In genomic region chr10:81240876-81241275, GRCm38 (mm10) we compare ENCODE assay signal across 9 mouse cellular contexts. TPM values are rescaled to one million over a fixed set of nuclear protein-coding genes. Genes with fewer than 3 reads are reported as not detected.
DNase-seq lines count a peak whose midpoint lies in the region; ATAC-seq and TF ChIP-seq lines count a peak whose summit lies in the region.
"Had no signal": no experiment of that assay in that cellular context is flagged by ENCODE, and none has a peak within 500 bp of the region (broad histone marks: within the 10 kb centered on the region; RNA-seq: fewer than 3 reads in every experiment).

No protein-coding gene starts in this region.

- no peak overlapping the region for H3K27ac ChIP-seq in heart, postnatal 0 days (ENCODE audit: low read depth)
- no peak overlapping the region for H3K27ac ChIP-seq in heart, embryonic 10.5 days
- H3K27ac ChIP-seq: neural tube, embryonic 13.5 days had no signal

- H3K27me3 ChIP-seq in heart, postnatal 0 days (ENCODE audit: control insufficient read depth, insufficient read depth, low read length), result peaks cover 21% of the 10 kb centered on the region
- peaks cover 82% of the 10 kb centered on the region for H3K27me3 ChIP-seq in heart, embryonic 10.5 days (ENCODE audit: insufficient read depth, poor library complexity, severe bottlenecking)
- H3K27me3 ChIP-seq in myocyte (ENCODE audit: control insufficient read depth, insufficient read depth, insufficient read length), result peaks cover 28% of the 10 kb centered on the region

- intact Hi-C loops in heart, postnatal 25 days (cut with DNase I), result no loop called here

- H3K79me2 ChIP-seq in myocyte (ENCODE audit: control insufficient read depth, insufficient read depth), result no peaks in the 10 kb centered on the region

- 0 out of 2 replicates have a peak, but pooled peaks cover 2% of the 10 kb centered on the region for H3K4me1 ChIP-seq in heart, postnatal 0 days (ENCODE audit: control insufficient read depth, insufficient read depth)
- peaks cover 36% of the 10 kb centered on the region for H3K4me1 ChIP-seq in heart, embryonic 10.5 days

- peak; percentile 57 for TF ChIP-seq CTCF in heart, postnatal 0 days (IDR thresholded peaks at IDR 0.05; ENCODE audit: low read depth)

- no peak overlapping the region for H3K9ac ChIP-seq in heart, postnatal 0 days (replicated peaks; ENCODE audit: low read depth, low read length)
- H3K9ac ChIP-seq: neural tube, embryonic 13.5 days had no signal

- H3K9me3 ChIP-seq in heart, postnatal 0 days (replicated peaks; ENCODE audit: control insufficient read depth, low read length), result no peaks in the 10 kb centered on the region
- H3K9me3 ChIP-seq in heart, embryonic 10.5 days, result no peaks in the 10 kb centered on the region
- H3K9me3 ChIP-seq: neural tube, embryonic 13.5 days had no signal

- 31% methylated on average over 13 of the region's 13 CpGs for WGBS in heart, postnatal 0 days
- WGBS in heart, embryonic 10.5 days, result 21% methylated on average over 13 of the region's 13 CpGs

- no peak for DNase-seq in heart, postnatal 0 days (ENCODE audit: low spot score)
- DNase-seq in heart, embryonic 10.5 days (ENCODE audit: low spot score), result no peak
- DNase-seq in right cerebral cortex, adult 2 months (ENCODE audit: low spot score in 2 of 2), result peak; percentile 75 to 80
- no peak for DNase-seq in right cerebral cortex, adult 18-20 months
- peak; percentile 73 for DNase-seq in adrenal gland, postnatal 10 days
- peak; percentile 68 for DNase-seq in forelimb bud, embryonic 11.5 days (ENCODE audit: low read depth, low spot score)
- DNase-seq in heart, postnatal 25 days (ENCODE audit: low spot score), result no peak

- H3K4me3 ChIP-seq in heart, postnatal 0 days (ENCODE audit: low read depth, low read length), result no peak overlapping the region
- no peak overlapping the region for H3K4me3 ChIP-seq in heart, embryonic 10.5 days
- H3K4me3 ChIP-seq in myocyte, result no peak overlapping the region
- H3K4me3 ChIP-seq: neural tube, embryonic 13.5 days had no signal

- no peak for TF ChIP-seq EP300 in heart, postnatal 0 days (IDR thresholded peaks at IDR 0.05; ENCODE audit: low read depth)

- H3ac ChIP-seq in myocyte (ENCODE audit: control insufficient read depth, insufficient read length), result no peak overlapping the region

- no peak overlapping the region for H3K4me2 ChIP-seq in heart, postnatal 0 days (ENCODE audit: low read depth, low read length)
- H3K4me2 ChIP-seq in myocyte (ENCODE audit: low read depth), result peak overlapping the region; percentile 18
- H3K4me2 ChIP-seq: neural tube, embryonic 13.5 days had no signal

- TF ChIP-seq POLR2A in myocyte (IDR thresholded peaks at IDR 0.05; ENCODE audit: insufficient read length, low read depth), result no peak

- H3K36me3 ChIP-seq in heart, postnatal 0 days (replicated peaks; ENCODE audit: control insufficient read depth, insufficient read depth, low read length), result no peaks in the 10 kb centered on the region
- H3K36me3 ChIP-seq in heart, embryonic 10.5 days, result no peaks in the 10 kb centered on the region
- no peaks in the 10 kb centered on the region for H3K36me3 ChIP-seq in myocyte (ENCODE audit: control insufficient read depth, insufficient read depth)

- ATAC-seq in heart, postnatal 0 days (ENCODE audit: insufficient read depth, low read depth), result no peak

TF ChIP-seq in myocyte, 11 proteins besides CTCF, POLR2A, EP300 and RAD21:
- TF ChIP-seq USF1 (IDR thresholded peaks at IDR 0.05; ENCODE audit: low read depth) (no peak), SRF (IDR thresholded peaks at IDR 0.05; ENCODE audit: control insufficient read depth, insufficient read length, low read depth) (no peak), TCF3 (IDR thresholded peaks at IDR 0.05; ENCODE audit: insufficient read length, low read depth) (no peak), POLR2AphosphoS2 (IDR thresholded peaks at IDR 0.05; ENCODE audit: insufficient read length, low read depth) (no peak), MYOG (IDR thresholded peaks at IDR 0.05; ENCODE audit: control insufficient read depth in 1 of 3, insufficient read depth in 1 of 3, insufficient read length in 2 of 3, low read depth in 2 of 3) (no peak), TCF12 (IDR thresholded peaks at IDR 0.05; ENCODE audit: insufficient read depth, poor library complexity, severe bottlenecking) (no peak), REST (IDR thresholded peaks at IDR 0.05; ENCODE audit: insufficient read depth, insufficient read length) (no peak), MAX (IDR thresholded peaks at IDR 0.05; ENCODE audit: low read depth) (no peak), CEBPB (IDR thresholded peaks at IDR 0.05; ENCODE audit: insufficient read depth, poor library complexity, severe bottlenecking) (no peak), E2F4 (IDR thresholded peaks at IDR 0.05; ENCODE audit: insufficient read depth) (no peak), MYOD1 (IDR thresholded peaks at IDR 0.05; ENCODE audit: control insufficient read depth in 1 of 3, insufficient read length in 2 of 3, low read depth in 2 of 3) (no peak)

RNA-seq across cellular contexts. Expression of gene Zfr2, which starts 7.9 kb away (rescaled TPM):
- 7.0 and 10.2 TPM in 2 replicates for total RNA-seq in heart, postnatal 0 days (2014; rRNA removed; ENCODE audit: low replicate concordance)
- 2.2 and 2.6 TPM in 2 replicates for polyA plus RNA-seq in heart, postnatal 0 days (2015; fragmentation: Nextera tagmentation; extraction: Ambion mirVana)
- 4.9 and 5.6 TPM in 2 replicates for polyA plus RNA-seq in heart, embryonic 10.5 days (2016; fragmentation: Nextera tagmentation; extraction: Ambion mirVana)
- 10 to 100 TPM in 1 of 2 experiments, 1 to 10 TPM in 1; 7.4 to 11.9 TPM for total RNA-seq in adrenal gland, postnatal 10 days (2021)
- 2.3 TPM for polyA plus RNA-seq in myocyte (2012; fragmentation: generic; extraction: Trizol)
- 1 to 10 TPM; 2.2 to 2.8 TPM for total RNA-seq in heart, postnatal 25 days (2021)

RNA-seq across cellular contexts. Expression of gene Atcay, which starts 10.2 kb away (rescaled TPM):
- total RNA-seq in heart, postnatal 0 days (2014; rRNA removed; ENCODE audit: low replicate concordance), result 0.58 TPM in 1 of 2 replicates, not detected in the other
- 0.25 TPM in 2 replicates for polyA plus RNA-seq in heart, postnatal 0 days (2015; fragmentation: Nextera tagmentation; extraction: Ambion mirVana)
- 0.28 and 0.37 TPM in 2 replicates for polyA plus RNA-seq in heart, embryonic 10.5 days (2016; fragmentation: Nextera tagmentation; extraction: Ambion mirVana)
- 1 to 10 TPM; 2.5 to 4.6 TPM for total RNA-seq in adrenal gland, postnatal 10 days (2021)
- 0.11 TPM for polyA plus RNA-seq in myocyte (2012; fragmentation: generic; extraction: Trizol)
- under 1 TPM; 0.05 to 0.06 TPM for total RNA-seq in heart, postnatal 25 days (2021)

RNA-seq across cellular contexts. Expression of gene Matk, which starts 11.9 kb away (rescaled TPM):
- total RNA-seq in heart, postnatal 0 days (2014; rRNA removed; ENCODE audit: low replicate concordance), result 0.31 and 0.66 TPM in 2 replicates
- polyA plus RNA-seq in heart, postnatal 0 days (2015; fragmentation: Nextera tagmentation; extraction: Ambion mirVana), result 0.42 and 0.51 TPM in 2 replicates
- 1.2 and 2.2 TPM in 2 replicates for polyA plus RNA-seq in heart, embryonic 10.5 days (2016; fragmentation: Nextera tagmentation; extraction: Ambion mirVana)
- 1 to 10 TPM; 1.8 to 2.1 TPM for total RNA-seq in adrenal gland, postnatal 10 days (2021)
- 0.67 TPM for polyA plus RNA-seq in myocyte (2012; fragmentation: generic; extraction: Trizol)
- under 1 TPM; 0.42 to 0.61 TPM for total RNA-seq in heart, postnatal 25 days (2021)

RNA-seq across cellular contexts. Expression of gene Mrpl54, which starts 25.9 kb away (rescaled TPM):
- 272 and 288 TPM in 2 replicates for total RNA-seq in heart, postnatal 0 days (2014; rRNA removed; ENCODE audit: low replicate concordance)
- polyA plus RNA-seq in heart, postnatal 0 days (2015; fragmentation: Nextera tagmentation; extraction: Ambion mirVana), result 264 and 272 TPM in 2 replicates
- polyA plus RNA-seq in heart, embryonic 10.5 days (2016; fragmentation: Nextera tagmentation; extraction: Ambion mirVana), result 284 and 285 TPM in 2 replicates
- total RNA-seq in adrenal gland, postnatal 10 days (2021), result 100 to 1,000 TPM; 109 to 111 TPM
- polyA plus RNA-seq in myocyte (2012; fragmentation: generic; extraction: Trizol), result 167 TPM
- total RNA-seq in heart, postnatal 25 days (2021), result 10 to 100 TPM; 93.8 to 96.6 TPM

RNA-seq across cellular contexts. Expression of gene Apba3, which starts 25.9 kb away (rescaled TPM):
- total RNA-seq in heart, postnatal 0 days (2014; rRNA removed; ENCODE audit: low replicate concordance), result 84.8 and 114 TPM in 2 replicates
- polyA plus RNA-seq in heart, postnatal 0 days (2015; fragmentation: Nextera tagmentation; extraction: Ambion mirVana), result 45.2 and 46.1 TPM in 2 replicates
- polyA plus RNA-seq in heart, embryonic 10.5 days (2016; fragmentation: Nextera tagmentation; extraction: Ambion mirVana), result 56.5 and 57.0 TPM in 2 replicates
- total RNA-seq in adrenal gland, postnatal 10 days (2021), result 10 to 100 TPM; 79.8 to 83.8 TPM
- 166 TPM for polyA plus RNA-seq in myocyte (2012; fragmentation: generic; extraction: Trizol)
- 100 to 1,000 TPM in 1 of 2 experiments, 10 to 100 TPM in 1; 98.4 to 123 TPM for total RNA-seq in heart, postnatal 25 days (2021)

Comparison
In these comparisons a context has a peak if more than half of its experiments do, and no peak if none do; other contexts are left out.
1. DNase-seq: peak in right cerebral cortex, adult 2 months (2 of 2), adrenal gland, postnatal 10 days (single experiment) and forelimb bud, embryonic 11.5 days (single experiment); none in heart, postnatal 0 days (single experiment), heart, embryonic 10.5 days (single experiment), right cerebral cortex, adult 18-20 months (single experiment) and heart, postnatal 25 days (single experiment).